Comparison of ENCODE assay signal across 8 mouse cellular contexts in the genomic region with DNA sequence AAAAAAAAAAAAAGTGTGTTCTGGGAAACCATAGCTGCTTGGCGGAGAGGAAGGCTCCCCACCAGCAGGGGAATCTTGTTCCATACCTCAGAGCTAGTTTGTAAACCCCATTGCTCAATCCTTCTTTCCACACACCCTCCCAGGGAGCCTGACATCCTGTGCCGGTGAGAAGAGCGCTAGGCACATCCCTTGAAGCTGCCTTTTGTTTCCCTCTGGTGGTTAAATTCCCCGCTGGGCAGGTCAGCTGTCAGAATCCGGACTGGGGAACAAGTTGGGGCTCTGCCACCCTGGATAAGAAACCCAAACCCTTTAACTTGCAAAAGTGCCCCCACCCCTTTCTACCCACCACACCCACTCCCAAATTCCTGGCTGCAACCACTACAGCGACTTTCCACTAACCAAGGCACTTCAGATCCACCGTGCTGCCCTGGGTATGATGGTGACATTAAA. TPM values are rescaled to one million over a fixed set of nuclear protein-coding genes. Genes with fewer than 3 reads are reported as not detected.
DNase-seq lines count a peak whose midpoint lies in the region; ATAC-seq lines count a peak whose summit lies in the region.

No protein-coding gene starts in this region.

- H3K4me2 ChIP-seq in heart, embryonic 12.5 days, result peak overlapping the region; percentile 64
- no peak overlapping the region for H3K4me2 ChIP-seq in limb, embryonic 11.5 days (ENCODE audit: low read depth, severe bottlenecking)
- H3K4me2 ChIP-seq in midbrain, embryonic 14.5 days (ENCODE audit: low read length), result no peak overlapping the region
- no peak overlapping the region for H3K4me2 ChIP-seq in forebrain, embryonic 11.5 days (ENCODE audit: low read depth, low read length, severe bottlenecking)

- ATAC-seq in heart, embryonic 12.5 days (ENCODE audit: insufficient number of reproducible peaks, low FRiP score), result no peak
- no peak for ATAC-seq in limb, embryonic 11.5 days (ENCODE audit: insufficient number of reproducible peaks, low FRiP score, low TSS enrichment, low read depth)
- ATAC-seq in midbrain, embryonic 14.5 days (ENCODE audit: low FRiP score, low TSS enrichment), result no peak
- ATAC-seq in forebrain, embryonic 11.5 days (replicated peaks; ENCODE audit: low FRiP score), result no peak

- H3K4me3 ChIP-seq in heart, embryonic 12.5 days, result no peak overlapping the region
- no peak overlapping the region for H3K4me3 ChIP-seq in limb, embryonic 11.5 days (ENCODE audit: low read depth, low read length)
- no peak overlapping the region for H3K4me3 ChIP-seq in midbrain, embryonic 14.5 days (replicated peaks; ENCODE audit: low read depth, low read length)
- H3K4me3 ChIP-seq in forebrain, embryonic 11.5 days (ENCODE audit: low read depth, low read length), result no peak overlapping the region

- H3K27ac ChIP-seq in heart, embryonic 12.5 days (ENCODE audit: poor library complexity, severe bottlenecking), result no peak overlapping the region
- no peak overlapping the region for H3K27ac ChIP-seq in limb, embryonic 11.5 days (replicated peaks; ENCODE audit: low read depth, low read length)
- no peak overlapping the region for H3K27ac ChIP-seq in midbrain, embryonic 14.5 days (replicated peaks; ENCODE audit: low read depth, low read length)
- H3K27ac ChIP-seq in forebrain, embryonic 11.5 days (ENCODE audit: low read depth, low read length), result no peak overlapping the region

- no peak overlapping the region for H3K9ac ChIP-seq in heart, embryonic 12.5 days
- H3K9ac ChIP-seq in limb, embryonic 11.5 days (ENCODE audit: low read length), result no peak overlapping the region
- H3K9ac ChIP-seq in midbrain, embryonic 14.5 days (replicated peaks; ENCODE audit: low read length), result no peak overlapping the region
- no peak overlapping the region for H3K9ac ChIP-seq in forebrain, embryonic 11.5 days (ENCODE audit: low read length)

- H3K4me1 ChIP-seq in heart, embryonic 12.5 days (replicated peaks), result peaks cover 15% of the 10 kb centered on the region
- H3K4me1 ChIP-seq in limb, embryonic 11.5 days (ENCODE audit: control insufficient read depth, insufficient read depth, low read length), result peaks cover 5% of the 10 kb centered on the region
- 0 out of 2 replicates have a peak, but pooled peaks cover 7% of the 10 kb centered on the region for H3K4me1 ChIP-seq in midbrain, embryonic 14.5 days (ENCODE audit: control insufficient read depth, insufficient read depth, low read length)
- H3K4me1 ChIP-seq in forebrain, embryonic 11.5 days (replicated peaks; ENCODE audit: control insufficient read depth, insufficient read depth, low read length), result no peaks in the 10 kb centered on the region; the same call in 1 of the 2 replicates

- H3K27me3 ChIP-seq in heart, embryonic 12.5 days (replicated peaks), result 0 out of 2 replicates have a peak, but pooled peaks cover 17% of the 10 kb centered on the region
- no peaks in the 10 kb centered on the region for H3K27me3 ChIP-seq in limb, embryonic 11.5 days (ENCODE audit: control insufficient read depth, insufficient read depth, low read length)
- H3K27me3 ChIP-seq in midbrain, embryonic 14.5 days (ENCODE audit: control insufficient read depth, insufficient read depth, low read length), result no peaks in the 10 kb centered on the region
- H3K27me3 ChIP-seq in forebrain, embryonic 11.5 days (ENCODE audit: control insufficient read depth, insufficient read depth, low read length), result no peaks in the 10 kb centered on the region

- no peaks in the 10 kb centered on the region for H3K9me3 ChIP-seq in heart, embryonic 12.5 days (replicated peaks)
- H3K9me3 ChIP-seq in limb, embryonic 11.5 days (ENCODE audit: control insufficient read depth, low read length), result no peaks in the 10 kb centered on the region
- no peaks in the 10 kb centered on the region for H3K9me3 ChIP-seq in midbrain, embryonic 14.5 days (ENCODE audit: control insufficient read depth, low read length)
- H3K9me3 ChIP-seq in forebrain, embryonic 11.5 days (ENCODE audit: control insufficient read depth, low read length), result no peaks in the 10 kb centered on the region

- no peaks in the 10 kb centered on the region for H3K36me3 ChIP-seq in heart, embryonic 12.5 days
- H3K36me3 ChIP-seq in limb, embryonic 11.5 days (ENCODE audit: control insufficient read depth, insufficient read depth, low read length), result no peaks in the 10 kb centered on the region
- H3K36me3 ChIP-seq in midbrain, embryonic 14.5 days (ENCODE audit: control insufficient read depth, insufficient read depth, low read length), result no peaks in the 10 kb centered on the region
- H3K36me3 ChIP-seq in forebrain, embryonic 11.5 days (ENCODE audit: control insufficient read depth, insufficient read depth, low read length), result no peaks in the 10 kb centered on the region

- WGBS in heart, embryonic 12.5 days, result 5% methylated on average over 7 of the region's 7 CpGs
- WGBS in limb, embryonic 11.5 days, result 9% methylated on average over 7 of the region's 7 CpGs
- 8% methylated on average over 7 of the region's 7 CpGs for WGBS in midbrain, embryonic 14.5 days
- 5% methylated on average over 7 of the region's 7 CpGs for WGBS in forebrain, embryonic 11.5 days

- DNase-seq in gastrocnemius, adult 18-20 months (ENCODE audit: low spot score), result peak; percentile 40
- DNase-seq in gastrocnemius, postnatal 25 days, result no peak
- DNase-seq in c-Kit-positive CD71-negative TER-119-negative erythroid progenitor cells, embryonic 14.5 days (ENCODE audit: low read depth), result peak; percentile 52
- DNase-seq in limb, embryonic 11.5 days (ENCODE audit: low spot score), result peak; percentile 33
- peak; percentile 4 for DNase-seq in midbrain, embryonic 14.5 days
- no peak for DNase-seq in forebrain, embryonic 11.5 days (ENCODE audit: low spot score)
- DNase-seq in testis, postnatal 10 days (ENCODE audit: low spot score), result no peak

RNA-seq across cellular contexts. Expression of a gene that starts 2.2 kb away (rescaled TPM):
- 10 to 100 TPM; 32.8 to 49.0 TPM for total RNA-seq in gastrocnemius, adult 18-20 months (2021)
- 10 to 100 TPM; 34.4 to 52.1 TPM for total RNA-seq in gastrocnemius, postnatal 25 days (2021)
- 41.8 and 41.9 TPM in 2 replicates for polyA plus RNA-seq in heart, embryonic 12.5 days (2016; fragmentation: Nextera tagmentation; extraction: Ambion mirVana)
- 45.3 and 50.4 TPM in 2 replicates for polyA plus RNA-seq in limb, embryonic 11.5 days (2014; fragmentation: Nextera tagmentation; extraction: Ambion mirVana)
- 18.8 and 66.5 TPM in 2 replicates for polyA plus RNA-seq in midbrain, embryonic 14.5 days (2014; fragmentation: Nextera tagmentation; extraction: Ambion mirVana)
- polyA plus RNA-seq in forebrain, embryonic 11.5 days (2014; fragmentation: Nextera tagmentation; extraction: Ambion mirVana), result 9.4 and 9.7 TPM in 2 replicates

RNA-seq across cellular contexts. Expression of a gene that starts 9.4 kb away (rescaled TPM):
- not detected for total RNA-seq in gastrocnemius, adult 18-20 months (2021)
- total RNA-seq in gastrocnemius, postnatal 25 days (2021), result not detected
- polyA plus RNA-seq in heart, embryonic 12.5 days (2016; fragmentation: Nextera tagmentation; extraction: Ambion mirVana), result not detected in 2 replicates
- not detected in 2 replicates for polyA plus RNA-seq in limb, embryonic 11.5 days (2014; fragmentation: Nextera tagmentation; extraction: Ambion mirVana)
- polyA plus RNA-seq in midbrain, embryonic 14.5 days (2014; fragmentation: Nextera tagmentation; extraction: Ambion mirVana), result 0.34 and 0.35 TPM in 2 replicates
- not detected in 2 replicates for polyA plus RNA-seq in forebrain, embryonic 11.5 days (2014; fragmentation: Nextera tagmentation; extraction: Ambion mirVana)

RNA-seq across cellular contexts. Expression of a gene that starts 20.6 kb away (rescaled TPM):
- not detected for total RNA-seq in gastrocnemius, adult 18-20 months (2021)
- total RNA-seq in gastrocnemius, postnatal 25 days (2021), result not detected
- polyA plus RNA-seq in heart, embryonic 12.5 days (2016; fragmentation: Nextera tagmentation; extraction: Ambion mirVana), result not detected in 2 replicates
- not detected in 2 replicates for polyA plus RNA-seq in limb, embryonic 11.5 days (2014; fragmentation: Nextera tagmentation; extraction: Ambion mirVana)
- polyA plus RNA-seq in midbrain, embryonic 14.5 days (2014; fragmentation: Nextera tagmentation; extraction: Ambion mirVana), result not detected in 2 replicates
- not detected in 2 replicates for polyA plus RNA-seq in forebrain, embryonic 11.5 days (2014; fragmentation: Nextera tagmentation; extraction: Ambion mirVana)

RNA-seq across cellular contexts. Expression of a gene that starts 41.3 kb away (rescaled TPM):
- total RNA-seq in gastrocnemius, adult 18-20 months (2021), result 1 to 10 TPM in 1 of 2 experiments, under 1 TPM in 1; 0.97 to 1.3 TPM
- total RNA-seq in gastrocnemius, postnatal 25 days (2021), result under 1 TPM; 0.43 to 0.54 TPM
- 3.0 and 3.1 TPM in 2 replicates for polyA plus RNA-seq in heart, embryonic 12.5 days (2016; fragmentation: Nextera tagmentation; extraction: Ambion mirVana)
- polyA plus RNA-seq in limb, embryonic 11.5 days (2014; fragmentation: Nextera tagmentation; extraction: Ambion mirVana), result 63.9 and 68.3 TPM in 2 replicates
- polyA plus RNA-seq in midbrain, embryonic 14.5 days (2014; fragmentation: Nextera tagmentation; extraction: Ambion mirVana), result 3.0 and 11.5 TPM in 2 replicates
- polyA plus RNA-seq in forebrain, embryonic 11.5 days (2014; fragmentation: Nextera tagmentation; extraction: Ambion mirVana), result 5.6 and 8.1 TPM in 2 replicates

RNA-seq across cellular contexts. Expression of a gene that starts 52.5 kb away (rescaled TPM):
- total RNA-seq in gastrocnemius, adult 18-20 months (2021), result 10 to 100 TPM; 44.8 to 64.4 TPM
- total RNA-seq in gastrocnemius, postnatal 25 days (2021), result 10 to 100 TPM; 54.0 to 75.5 TPM
- polyA plus RNA-seq in heart, embryonic 12.5 days (2016; fragmentation: Nextera tagmentation; extraction: Ambion mirVana), result 442 and 446 TPM in 2 replicates
- 853 and 900 TPM in 2 replicates for polyA plus RNA-seq in limb, embryonic 11.5 days (2014; fragmentation: Nextera tagmentation; extraction: Ambion mirVana)
- polyA plus RNA-seq in midbrain, embryonic 14.5 days (2014; fragmentation: Nextera tagmentation; extraction: Ambion mirVana), result 131 and 176 TPM in 2 replicates
- 225 and 231 TPM in 2 replicates for polyA plus RNA-seq in forebrain, embryonic 11.5 days (2014; fragmentation: Nextera tagmentation; extraction: Ambion mirVana)

Comparison
In these comparisons a context has a peak if more than half of its experiments do, and no peak if none do; other contexts are left out.
1. DNase-seq: peak in gastrocnemius, adult 18-20 months (single experiment), c-Kit-positive CD71-negative TER-119-negative erythroid progenitor cells, embryonic 14.5 days (single experiment), limb, embryonic 11.5 days (single experiment) and midbrain, embryonic 14.5 days (single experiment); none in gastrocnemius, postnatal 25 days (single experiment), forebrain, embryonic 11.5 days (single experiment) and testis, postnatal 10 days (single experiment).